Mouse (Mus musculus) limb, embryonic 11.5 days (tissue): ENCODE data around the gene Khk. TPM values are rescaled to one million over a fixed set of nuclear protein-coding genes. Genes with fewer than 3 reads are reported as not detected.

Source experiments
- ATAC-seq: fragments of 200-750 bp; cut with Nextera tagmentation; 2 replicates; pipeline ENCODE4 v1.8.0; 2017; ENCODE audit warnings: low read depth; ENCODE audit not compliant: insufficient number of reproducible peaks, low FRiP score, low TSS enrichment
- DNase-seq: peaks from one replicate; pipeline ENCODE4 v3.0.0-alpha.2; 2015; ENCODE audit warnings: low spot score
- H3K27ac ChIP-seq: fragments of 300-500 bp; sonication (generic); replicated peaks from 2 replicates; pipeline ENCODE4 v1.5.1; 2014; ENCODE audit warnings: low read depth, mild to moderate bottlenecking, low read length
- H3K27me3 ChIP-seq: fragments of 300-500 bp; sonication (generic); 2 replicates; pipeline ENCODE4 v1.6.1; 2014; ENCODE audit warnings: mild to moderate bottlenecking, low read length, mixed read lengths; ENCODE audit not compliant: control insufficient read depth, insufficient read depth
- H3K36me3 ChIP-seq: fragments of 300-500 bp; sonication (generic); 2 replicates; pipeline ENCODE4 v1.6.1; 2014; ENCODE audit warnings: mild to moderate bottlenecking, low read length, moderate library complexity, mixed read lengths; ENCODE audit not compliant: control insufficient read depth, insufficient read depth
- H3K4me1 ChIP-seq: fragments of 300-500 bp; sonication (generic); 2 replicates; pipeline ENCODE4 v1.6.1; 2014; ENCODE audit warnings: low read length, mixed read lengths; ENCODE audit not compliant: control insufficient read depth, insufficient read depth
- H3K4me2 ChIP-seq: fragments of 300-500 bp; sonication (generic); 2 replicates; pipeline ENCODE4 v1.6.1; 2014; ENCODE audit warnings: low read depth, mild to moderate bottlenecking, moderate library complexity; ENCODE audit not compliant: severe bottlenecking
- H3K4me3 ChIP-seq: fragments of 300-500 bp; sonication (generic); 2 replicates; pipeline ENCODE4 v1.5.1; 2014; ENCODE audit warnings: low read depth, low read length
- H3K9ac ChIP-seq: fragments of 300-500 bp; sonication (generic); 2 replicates; pipeline ENCODE4 v1.6.1; 2014; ENCODE audit warnings: mild to moderate bottlenecking, low read length
- H3K9me3 ChIP-seq: fragments of 300-500 bp; sonication (generic); 2 replicates; pipeline ENCODE4 v1.6.1; 2016; ENCODE audit warnings: low read length; ENCODE audit not compliant: control insufficient read depth
- WGBS: fragments of 180-500 bp; shearing (Covaris S2); extraction: QIAGEN DNeasy Blood & Tissue Kit; methylation state at CpG from one replicate; pipeline ENCODE4 v1.1.7; 2014; 5-methylcytosine and 5-hydroxymethylcytosine counted together
- polyA plus RNA-seq: library from polyadenylated mRNA; unstranded; fragments of >200 nt; fragmentation: Nextera tagmentation; extraction: Ambion mirVana; gene quantifications from 2 replicates; pipeline ENCODE4 v1.2.1, GENCODE M21; 2014

Khk gene
- polyA plus RNA-seq, 1 experiment from 2014 or later: 7.9 TPM

DNA sequence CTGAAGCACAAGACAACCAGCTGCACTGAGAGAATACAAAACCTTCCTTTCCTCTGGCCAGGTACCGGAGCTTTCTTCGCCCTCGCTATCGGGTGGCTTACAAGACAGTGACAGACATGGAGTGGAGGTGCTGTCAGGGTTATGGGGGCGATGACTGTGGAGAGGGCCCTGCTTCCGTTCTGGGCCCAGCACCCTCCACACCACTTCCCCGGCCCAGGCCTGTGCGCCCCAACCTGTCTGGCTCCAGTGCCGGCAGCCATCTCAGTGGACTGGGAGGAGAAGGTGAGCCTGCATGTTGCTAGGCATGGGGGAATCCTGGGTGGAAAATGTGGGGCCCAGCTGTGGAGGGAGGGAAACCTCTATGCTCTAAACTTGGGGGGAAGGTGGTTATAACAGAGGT lies 5.8 kb upstream of the Khk start:
- H3K4me3 ChIP-seq: peak overlapping the region; percentile 58
- H3K4me2 ChIP-seq: peak overlapping the region; percentile 97
- H3K36me3 ChIP-seq: peaks cover 11% of the 10 kb centered on the region; the same call in 1 of the 2 replicates
- ATAC-seq: no peak; the same call in 1 of the 2 replicates
- 62% methylated on average over 9 of the region's 9 CpGs for WGBS
- peak overlapping the region; percentile 99; the same call in 1 of the 2 replicates for H3K27ac ChIP-seq
- H3K9me3 ChIP-seq: no peaks in the 10 kb centered on the region
- no peak for DNase-seq
- H3K4me1 ChIP-seq: peaks cover 37% of the 10 kb centered on the region
- H3K27me3 ChIP-seq: no peaks in the 10 kb centered on the region
- H3K9ac ChIP-seq: peak overlapping the region; percentile 78

DNA sequence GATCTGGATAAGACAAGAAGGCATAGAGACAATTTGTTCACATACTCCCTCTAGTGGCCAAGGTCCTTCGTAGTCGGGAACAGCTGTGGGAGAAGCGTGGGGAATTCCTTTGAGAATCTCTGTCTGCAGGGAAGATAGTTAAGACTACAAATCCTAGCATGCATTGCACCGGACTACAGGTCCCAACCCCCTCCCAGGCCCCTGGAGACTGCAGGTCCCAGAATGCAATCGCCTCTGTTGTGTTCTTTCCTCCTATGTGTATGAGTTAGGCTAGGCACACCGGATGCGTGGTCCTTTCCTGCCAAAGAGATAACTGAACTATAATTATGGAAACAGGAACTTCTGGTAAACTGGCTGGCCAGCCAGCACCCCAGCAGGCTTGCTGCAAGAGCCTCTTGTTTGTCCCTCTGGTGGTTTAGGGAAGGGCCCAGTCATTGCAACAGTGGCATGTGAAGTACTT lies 5.2 kb upstream of the Khk start:
- 12% methylated on average over 7 of the region's 7 CpGs for WGBS
- Histone ChIP-seq H3K9me3 (no peaks in the 10 kb centered on the region), H3K36me3 (peaks cover 14% of the 10 kb centered on the region; the same call in 1 of the 2 replicates), H3K27ac (peak overlapping the region; percentile 99; the same call in 1 of the 2 replicates), H3K4me1 (peaks cover 32% of the 10 kb centered on the region), H3K4me3 (peak overlapping the region; percentile 58), H3K4me2 (peak overlapping the region; percentile 97), H3K27me3 (no peaks in the 10 kb centered on the region), H3K9ac (peak overlapping the region; percentile 78; the same call in 1 of the 2 replicates)
- ATAC-seq (peak; percentile 0; the same call in 1 of the 2 replicates), DNase-seq (peak; percentile 79)

DNA sequence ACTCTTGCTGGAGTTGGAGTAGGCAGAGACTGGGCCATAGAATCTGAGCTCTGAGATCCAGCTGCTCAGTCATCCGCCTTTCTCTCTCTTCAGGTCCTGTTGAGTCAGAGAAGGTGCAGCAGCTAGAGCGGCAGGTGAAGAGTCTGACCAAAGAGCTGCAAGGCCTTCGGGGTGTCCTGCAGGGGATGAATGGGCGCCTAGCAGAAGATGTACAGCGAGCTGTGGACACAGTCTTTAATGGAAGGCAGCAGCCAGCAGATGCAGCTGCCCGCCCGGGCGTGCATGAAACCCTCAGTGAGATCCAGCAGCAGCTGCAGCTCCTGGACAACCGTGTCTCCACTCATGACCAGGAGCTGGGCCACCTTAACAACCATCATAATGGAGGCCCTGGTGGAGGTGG lies 4.4 kb upstream of the Khk start:
- H3K27ac ChIP-seq: no peak overlapping the region
- DNase-seq: no peak
- no peak for ATAC-seq
- H3K4me2 ChIP-seq: no peak overlapping the region
- 93% methylated on average over 9 of the region's 9 CpGs for WGBS
- no peak overlapping the region for H3K4me3 ChIP-seq
- H3K9ac ChIP-seq: no peak overlapping the region
- H3K4me1 ChIP-seq: peaks cover 30% of the 10 kb centered on the region
- H3K27me3 ChIP-seq: no peaks in the 10 kb centered on the region
- no peaks in the 10 kb centered on the region for H3K9me3 ChIP-seq
- H3K36me3 ChIP-seq: peaks cover 14% of the 10 kb centered on the region; the same call in 1 of the 2 replicates

DNA sequence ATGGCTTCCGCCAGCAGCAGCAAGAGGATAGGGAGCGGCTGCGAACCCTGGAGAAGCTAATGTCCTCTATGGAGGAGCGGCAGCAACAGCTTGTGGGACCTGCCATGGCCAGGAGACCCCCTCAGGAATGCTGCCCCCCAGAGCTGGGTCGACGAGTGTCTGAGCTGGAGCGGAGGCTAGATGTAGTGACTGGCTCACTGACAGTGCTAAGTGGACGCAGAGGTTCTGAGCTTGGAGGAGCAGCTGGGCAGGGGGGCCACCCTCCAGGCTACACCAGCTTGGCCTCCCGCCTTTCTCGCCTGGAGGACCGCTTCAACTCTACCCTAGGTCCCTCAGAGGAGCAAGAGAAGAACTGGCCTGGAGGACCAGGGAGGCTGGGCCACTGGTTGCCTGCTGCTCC lies 3.9 kb upstream of the Khk start:
- no peak overlapping the region for H3K9ac ChIP-seq
- H3K27ac ChIP-seq: no peak overlapping the region

DNA sequence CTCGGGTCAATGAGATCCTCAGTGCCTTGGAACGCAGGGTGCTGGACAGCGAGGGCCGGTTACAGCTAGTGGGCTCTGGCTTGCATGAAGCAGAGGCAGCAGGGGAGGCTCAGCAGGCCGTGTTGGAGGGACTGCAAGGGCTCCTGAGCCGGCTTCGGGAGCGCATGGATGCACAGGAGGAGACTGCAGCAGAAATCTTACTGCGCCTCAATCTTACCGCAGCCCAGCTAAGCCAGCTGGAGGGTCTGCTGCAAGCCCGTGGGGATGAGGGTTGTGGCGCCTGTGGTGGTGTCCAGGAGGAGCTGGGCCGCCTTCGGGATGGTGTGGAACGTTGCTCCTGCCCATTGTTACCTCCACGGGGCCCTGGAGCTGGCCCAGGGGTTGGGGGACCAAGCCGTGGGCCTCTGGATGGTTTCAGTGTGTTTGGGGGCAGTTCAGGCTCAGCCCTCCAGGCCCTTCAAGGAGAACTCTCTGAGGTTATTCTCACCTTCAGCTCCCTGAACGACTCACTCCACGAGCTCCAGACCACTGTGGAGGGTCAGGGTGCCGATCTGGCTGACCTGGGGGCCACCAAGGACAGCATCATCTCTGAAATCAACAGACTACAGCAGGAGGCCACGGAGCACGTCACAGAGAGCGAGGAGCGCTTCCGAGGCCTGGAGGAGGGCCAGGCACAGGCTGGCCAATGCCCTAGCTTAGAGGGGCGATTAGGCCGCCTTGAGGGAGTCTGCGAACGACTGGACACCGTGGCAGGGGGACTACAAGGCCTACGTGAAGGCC lies 3.1 kb upstream of the Khk start:
- Histone ChIP-seq H3K4me2 (no peak overlapping the region), H3K4me3 (no peak overlapping the region), H3K27me3 (no peaks in the 10 kb centered on the region), H3K9me3 (no peaks in the 10 kb centered on the region), H3K27ac (no peak overlapping the region), H3K9ac (no peak overlapping the region), H3K36me3 (peaks cover 14% of the 10 kb centered on the region; the same call in 1 of the 2 replicates), H3K4me1 (peaks cover 26% of the 10 kb centered on the region)
- WGBS: 88% methylated on average over 31 of the region's 31 CpGs
- ATAC-seq (no peak), DNase-seq (no peak)

More for the DNA sequence above, 3.9 kb upstream of the Khk start:
- DNase-seq (no peak), ATAC-seq (no peak)
- Histone ChIP-seq H3K36me3 (peaks cover 14% of the 10 kb centered on the region; the same call in 1 of the 2 replicates), H3K4me2 (no peak overlapping the region), H3K27me3 (no peaks in the 10 kb centered on the region), H3K4me3 (no peak overlapping the region), H3K4me1 (peaks cover 30% of the 10 kb centered on the region), H3K9me3 (no peaks in the 10 kb centered on the region)
- WGBS: 92% methylated on average over 11 of the region's 11 CpGs

DNA sequence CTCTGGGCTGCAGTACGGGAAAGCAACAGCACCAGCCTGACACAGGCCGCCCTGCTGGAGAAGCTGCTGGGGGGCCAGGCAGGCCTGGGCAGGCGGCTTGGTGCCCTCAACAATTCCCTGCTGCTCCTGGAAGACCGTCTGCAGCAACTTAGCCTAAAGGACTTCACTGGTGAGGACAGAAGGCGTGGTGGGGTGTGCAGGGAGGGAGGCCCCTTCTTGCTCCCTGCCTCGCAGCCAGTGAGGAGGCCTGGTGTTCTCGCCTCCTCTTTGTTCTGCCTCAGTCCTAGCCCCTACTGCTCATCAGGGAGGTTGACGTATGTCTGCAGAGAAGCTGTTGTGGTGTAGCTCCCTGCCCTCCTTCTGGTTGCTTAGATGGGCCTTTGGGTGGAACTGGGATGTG lies 2.5 kb upstream of the Khk start:
- Histone ChIP-seq H3K27ac (no peak overlapping the region), H3K4me2 (no peak overlapping the region), H3K27me3 (no peaks in the 10 kb centered on the region), H3K36me3 (peaks cover 14% of the 10 kb centered on the region; the same call in 1 of the 2 replicates), H3K4me1 (peaks cover 26% of the 10 kb centered on the region), H3K4me3 (no peak overlapping the region), H3K9ac (no peak overlapping the region), H3K9me3 (no peaks in the 10 kb centered on the region)
- no peak for ATAC-seq
- 78% methylated on average over 8 of the region's 8 CpGs for WGBS
- no peak for DNase-seq

DNA sequence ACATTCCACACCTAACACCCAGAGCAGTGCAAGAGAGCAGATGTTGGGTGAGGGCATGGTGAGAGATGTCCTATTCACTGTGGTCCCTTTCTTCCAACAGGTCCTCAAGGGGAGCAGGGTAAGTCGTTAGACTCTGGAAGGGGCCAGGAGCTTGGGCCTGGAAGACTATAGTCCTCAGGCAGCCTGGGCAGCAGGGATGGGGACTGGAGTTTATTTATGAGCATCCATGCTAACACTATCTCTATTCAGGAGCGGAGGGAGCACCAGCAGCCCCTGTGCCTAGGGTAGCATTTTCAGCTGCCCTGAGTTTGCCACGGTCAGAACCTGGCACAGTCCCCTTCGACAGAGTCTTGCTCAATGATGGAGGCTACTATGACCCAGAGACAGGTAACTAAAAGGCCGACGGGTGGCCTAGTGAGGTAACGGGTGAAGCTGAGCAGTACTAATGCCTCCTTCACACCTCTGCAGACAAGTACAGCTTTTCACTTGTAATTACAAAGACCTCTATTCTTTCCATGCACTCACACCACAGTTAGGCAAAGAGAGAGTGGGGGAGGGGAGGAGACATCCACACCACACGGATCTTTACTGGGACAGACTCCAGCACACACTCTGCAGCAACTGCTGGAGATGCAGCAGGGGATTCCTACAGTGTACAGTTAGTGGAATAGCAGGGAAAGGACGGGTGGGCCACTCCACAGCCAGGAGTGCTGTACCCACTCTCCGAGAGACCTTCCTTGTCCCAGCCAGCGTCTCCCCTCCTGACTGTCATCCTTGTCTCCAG lies 1.2 kb upstream of the Khk start:
- Histone ChIP-seq H3K36me3 (peaks cover 14% of the 10 kb centered on the region; the same call in 1 of the 2 replicates), H3K9me3 (no peaks in the 10 kb centered on the region), H3K4me1 (peaks cover 17% of the 10 kb centered on the region), H3K27me3 (no peaks in the 10 kb centered on the region), H3K4me2 (no peak overlapping the region), H3K9ac (no peak overlapping the region), H3K4me3 (no peak overlapping the region), H3K27ac (no peak overlapping the region)
- WGBS: 75% methylated on average over 11 of the region's 11 CpGs
- ATAC-seq (no peak), DNase-seq (no peak)

DNA sequence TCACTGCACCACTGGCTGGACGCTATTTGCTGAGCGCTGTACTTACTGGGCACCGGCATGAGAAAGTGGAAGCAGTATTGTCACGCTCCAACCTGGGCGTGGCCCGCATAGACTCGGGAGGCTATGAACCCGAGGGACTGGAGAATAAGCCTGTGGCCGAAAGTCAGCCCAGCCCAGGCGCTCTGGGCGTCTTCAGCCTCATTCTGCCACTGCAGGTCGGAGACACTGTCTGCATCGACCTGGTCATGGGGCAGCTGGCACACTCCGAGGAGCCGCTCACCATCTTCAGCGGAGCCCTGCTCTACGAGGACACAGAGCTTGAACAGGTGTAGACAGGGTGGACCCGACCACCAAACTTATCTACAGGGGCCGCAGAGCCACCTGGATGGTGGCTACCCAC lies 610 bp upstream of the Khk start:
- WGBS: 67% methylated on average over 19 of the region's 19 CpGs
- Histone ChIP-seq H3K9me3 (no peaks in the 10 kb centered on the region), H3K36me3 (peaks cover 14% of the 10 kb centered on the region; the same call in 1 of the 2 replicates), H3K27me3 (no peaks in the 10 kb centered on the region), H3K9ac (no peak overlapping the region), H3K27ac (no peak overlapping the region), H3K4me3 (no peak overlapping the region), H3K4me1 (peaks cover 12% of the 10 kb centered on the region), H3K4me2 (no peak overlapping the region)
- ATAC-seq: 0 out of 2 replicates have a peak, but pooled peaks have one; percentile 7
- DNase-seq: no peak
